Mouse (Mus musculus): ENCODE measurements around the gene Doc2b. TPM values are rescaled to one million over a fixed set of nuclear protein-coding genes. Genes with fewer than 3 reads are reported as not detected.

Doc2b gene
- polyA plus RNA-seq, 1 experiment from 2014 or later = 0.62 TPM

- Histone ChIP-seq H3K9me3 (ENCODE audit: control insufficient read depth, low read length) (no peaks in the 10 kb centered on the region), H3K36me3 (ENCODE audit: control insufficient read depth, insufficient read depth, low read length) (no peaks in the 10 kb centered on the region), H3K27ac (ENCODE audit: low read depth, low read length) (no peak overlapping the region), H3K27me3 (ENCODE audit: control insufficient read depth, insufficient read depth, low read length) (no peaks in the 10 kb centered on the region), H3K4me2 (replicated peaks; ENCODE audit: low read depth, low read length) (no peak overlapping the region), H3K4me1 (replicated peaks; ENCODE audit: control insufficient read depth, insufficient read depth, low read length) (no peaks in the 10 kb centered on the region), H3K4me3 (ENCODE audit: low read depth, low read length) (no peak overlapping the region), H3K9ac (ENCODE audit: low read depth, low read length) (no peak overlapping the region)
- ATAC-seq (ENCODE audit: low FRiP score) (no peak), DNase-seq (ENCODE audit: low spot score) (no peak)
- WGBS = 83% methylated on average over 3 of the region's 3 CpGs
Observed at GRCm38 (mm10) chr11:75830386-75830785, 34.5 kb upstream of the Doc2b start.

GRCm38 (mm10) chr11:75827414-75827813 is 31.6 kb upstream of the Doc2b start:
- no peak overlapping the region for H3K9ac ChIP-seq (ENCODE audit: low read depth, low read length)
- no peak for ATAC-seq (ENCODE audit: low FRiP score)
- H3K27ac ChIP-seq (ENCODE audit: low read depth, low read length) = no peak overlapping the region
- H3K27me3 ChIP-seq (ENCODE audit: control insufficient read depth, insufficient read depth, low read length) = no peaks in the 10 kb centered on the region
- H3K4me3 ChIP-seq (ENCODE audit: low read depth, low read length) = no peak overlapping the region
- DNase-seq (ENCODE audit: low spot score) = no peak
- 81% methylated on average over 8 of the region's 8 CpGs for WGBS
- H3K4me2 ChIP-seq (replicated peaks; ENCODE audit: low read depth, low read length) = no peak overlapping the region
- H3K36me3 ChIP-seq (ENCODE audit: control insufficient read depth, insufficient read depth, low read length) = no peaks in the 10 kb centered on the region
- no peaks in the 10 kb centered on the region for H3K9me3 ChIP-seq (ENCODE audit: control insufficient read depth, low read length)
- no peaks in the 10 kb centered on the region for H3K4me1 ChIP-seq (replicated peaks; ENCODE audit: control insufficient read depth, insufficient read depth, low read length)

GRCm38 (mm10) chr11:75823506-75823905 is 27.7 kb upstream of the Doc2b start:
- WGBS = 64% methylated on average over 7 of the region's 7 CpGs

GRCm38 (mm10) chr11:75813085-75813484 is 17.2 kb upstream of the Doc2b start:
- ATAC-seq (ENCODE audit: low FRiP score) = no peak
- H3K36me3 ChIP-seq (ENCODE audit: control insufficient read depth, insufficient read depth, low read length) = no peaks in the 10 kb centered on the region
- no peak for DNase-seq (ENCODE audit: low spot score)
- H3K9me3 ChIP-seq (ENCODE audit: control insufficient read depth, low read length) = no peaks in the 10 kb centered on the region
- H3K4me1 ChIP-seq (replicated peaks; ENCODE audit: control insufficient read depth, insufficient read depth, low read length) = 0 out of 2 replicates have a peak, but pooled peaks cover 2% of the 10 kb centered on the region
- no peak overlapping the region for H3K27ac ChIP-seq (ENCODE audit: low read depth, low read length)
- H3K4me2 ChIP-seq (replicated peaks; ENCODE audit: low read depth, low read length) = no peak overlapping the region
- H3K27me3 ChIP-seq (ENCODE audit: control insufficient read depth, insufficient read depth, low read length) = no peaks in the 10 kb centered on the region
- H3K4me3 ChIP-seq (ENCODE audit: low read depth, low read length) = no peak overlapping the region
- 53% methylated on average over 10 of the region's 10 CpGs for WGBS
- H3K9ac ChIP-seq (ENCODE audit: low read depth, low read length) = no peak overlapping the region

More at GRCm38 (mm10) chr11:75823506-75823905, 27.7 kb upstream of the Doc2b start:
- Histone ChIP-seq H3K9ac (ENCODE audit: low read depth, low read length) (no peak overlapping the region), H3K27me3 (ENCODE audit: control insufficient read depth, insufficient read depth, low read length) (no peaks in the 10 kb centered on the region), H3K27ac (ENCODE audit: low read depth, low read length) (no peak overlapping the region), H3K4me2 (replicated peaks; ENCODE audit: low read depth, low read length) (no peak overlapping the region), H3K4me1 (replicated peaks; ENCODE audit: control insufficient read depth, insufficient read depth, low read length) (no peaks in the 10 kb centered on the region), H3K36me3 (ENCODE audit: control insufficient read depth, insufficient read depth, low read length) (no peaks in the 10 kb centered on the region), H3K4me3 (ENCODE audit: low read depth, low read length) (no peak overlapping the region), H3K9me3 (ENCODE audit: control insufficient read depth, low read length) (no peaks in the 10 kb centered on the region)
- DNase-seq (ENCODE audit: low spot score) (no peak), ATAC-seq (ENCODE audit: low FRiP score) (no peak)

- 58% methylated on average over 3 of the region's 3 CpGs for WGBS
- Histone ChIP-seq H3K9me3 (ENCODE audit: control insufficient read depth, low read length) (no peaks in the 10 kb centered on the region), H3K27ac (ENCODE audit: low read depth, low read length) (no peak overlapping the region), H3K4me2 (replicated peaks; ENCODE audit: low read depth, low read length) (no peak overlapping the region), H3K4me3 (ENCODE audit: low read depth, low read length) (no peak overlapping the region), H3K36me3 (ENCODE audit: control insufficient read depth, insufficient read depth, low read length) (no peaks in the 10 kb centered on the region), H3K9ac (ENCODE audit: low read depth, low read length) (no peak overlapping the region), H3K4me1 (replicated peaks; ENCODE audit: control insufficient read depth, insufficient read depth, low read length) (no peaks in the 10 kb centered on the region), H3K27me3 (ENCODE audit: control insufficient read depth, insufficient read depth, low read length) (no peaks in the 10 kb centered on the region)
- DNase-seq (ENCODE audit: low spot score) = no peak
- ATAC-seq (ENCODE audit: low FRiP score) = no peak
Observed at GRCm38 (mm10) chr11:75811900-75812299, 16.1 kb upstream of the Doc2b start.

- H3K4me3 ChIP-seq (ENCODE audit: low read depth, low read length) = no peak overlapping the region
- H3K36me3 ChIP-seq (ENCODE audit: control insufficient read depth, insufficient read depth, low read length) = no peaks in the 10 kb centered on the region
- no peak overlapping the region for H3K9ac ChIP-seq (ENCODE audit: low read depth, low read length)
- no peaks in the 10 kb centered on the region for H3K9me3 ChIP-seq (ENCODE audit: control insufficient read depth, low read length)
- H3K4me1 ChIP-seq (replicated peaks; ENCODE audit: control insufficient read depth, insufficient read depth, low read length) = no peaks in the 10 kb centered on the region
- H3K4me2 ChIP-seq (replicated peaks; ENCODE audit: low read depth, low read length) = no peak overlapping the region
- no peaks in the 10 kb centered on the region for H3K27me3 ChIP-seq (ENCODE audit: control insufficient read depth, insufficient read depth, low read length)
- no peak overlapping the region for H3K27ac ChIP-seq (ENCODE audit: low read depth, low read length)
- DNase-seq (ENCODE audit: low spot score) (no peak), ATAC-seq (ENCODE audit: low FRiP score) (no peak)
- WGBS = 94% methylated on average over 3 of the region's 3 CpGs
Observed at GRCm38 (mm10) chr11:75810526-75810925, 14.7 kb upstream of the Doc2b start.

- Histone ChIP-seq H3K27ac (ENCODE audit: low read depth, low read length) (no peak overlapping the region), H3K4me3 (ENCODE audit: low read depth, low read length) (no peak overlapping the region), H3K27me3 (ENCODE audit: control insufficient read depth, insufficient read depth, low read length) (no peaks in the 10 kb centered on the region), H3K4me1 (replicated peaks; ENCODE audit: control insufficient read depth, insufficient read depth, low read length) (no peaks in the 10 kb centered on the region), H3K9ac (ENCODE audit: low read depth, low read length) (no peak overlapping the region), H3K9me3 (ENCODE audit: control insufficient read depth, low read length) (no peaks in the 10 kb centered on the region), H3K36me3 (ENCODE audit: control insufficient read depth, insufficient read depth, low read length) (no peaks in the 10 kb centered on the region), H3K4me2 (replicated peaks; ENCODE audit: low read depth, low read length) (no peak overlapping the region)
- ATAC-seq (ENCODE audit: low FRiP score) = no peak
- no peak for DNase-seq (ENCODE audit: low spot score)
- 46% methylated on average over 5 of the region's 5 CpGs for WGBS
Observed at GRCm38 (mm10) chr11:75807486-75807885, 11.6 kb upstream of the Doc2b start.

- H3K27ac ChIP-seq (ENCODE audit: low read depth, low read length) = no peak overlapping the region
- DNase-seq (ENCODE audit: low spot score) (no peak), ATAC-seq (ENCODE audit: low FRiP score) (no peak)
- no peaks in the 10 kb centered on the region for H3K4me1 ChIP-seq (replicated peaks; ENCODE audit: control insufficient read depth, insufficient read depth, low read length)
- no peaks in the 10 kb centered on the region for H3K36me3 ChIP-seq (ENCODE audit: control insufficient read depth, insufficient read depth, low read length)
- no peak overlapping the region for H3K4me2 ChIP-seq (replicated peaks; ENCODE audit: low read depth, low read length)
- peaks cover 7% of the 10 kb centered on the region for H3K27me3 ChIP-seq (ENCODE audit: control insufficient read depth, insufficient read depth, low read length)
- H3K4me3 ChIP-seq (ENCODE audit: low read depth, low read length) = no peak overlapping the region
- WGBS = 85% methylated on average over 7 of the region's 7 CpGs
- no peak overlapping the region for H3K9ac ChIP-seq (ENCODE audit: low read depth, low read length)
- no peaks in the 10 kb centered on the region for H3K9me3 ChIP-seq (ENCODE audit: control insufficient read depth, low read length)
Observed at GRCm38 (mm10) chr11:75801771-75802550, 6.1 kb upstream of the Doc2b start.

- 77% methylated on average over 4 of the region's 4 CpGs for WGBS
- Histone ChIP-seq H3K27ac (ENCODE audit: low read depth, low read length) (no peak overlapping the region), H3K4me1 (replicated peaks; ENCODE audit: control insufficient read depth, insufficient read depth, low read length) (no peaks in the 10 kb centered on the region), H3K9ac (ENCODE audit: low read depth, low read length) (no peak overlapping the region), H3K36me3 (ENCODE audit: control insufficient read depth, insufficient read depth, low read length) (no peaks in the 10 kb centered on the region), H3K4me2 (replicated peaks; ENCODE audit: low read depth, low read length) (no peak overlapping the region), H3K27me3 (ENCODE audit: control insufficient read depth, insufficient read depth, low read length) (peaks cover 13% of the 10 kb centered on the region), H3K4me3 (ENCODE audit: low read depth, low read length) (no peak overlapping the region), H3K9me3 (ENCODE audit: control insufficient read depth, low read length) (no peaks in the 10 kb centered on the region)
- ATAC-seq (ENCODE audit: low FRiP score) = no peak
- DNase-seq (ENCODE audit: low spot score) = no peak
Observed at GRCm38 (mm10) chr11:75801369-75801768, 5.5 kb upstream of the Doc2b start.

All from hindbrain, embryonic 11.5 days (tissue).